Mouse (Mus musculus) olfactory bulb, adult 2 months (tissue): ENCODE measurements around the gene Plk5.

ENCODE experiments used
- CTCF ChIP-seq: fragments of 200-500 bp; IDR thresholded peaks from 2 replicates; pipeline ENCODE4 v1.5.1; 2012; ENCODE audit warnings: low read depth, mild to moderate bottlenecking, low read length, moderate library complexity; ENCODE audit not compliant: insufficient read depth
- POLR2A ChIP-seq: fragments of 200-500 bp; IDR thresholded peaks from 2 replicates; pipeline ENCODE4 v1.6.1; 2012; ENCODE audit warnings: mild to moderate bottlenecking, low read depth, low read length, moderate library complexity; ENCODE audit not compliant: insufficient read depth

DNA sequence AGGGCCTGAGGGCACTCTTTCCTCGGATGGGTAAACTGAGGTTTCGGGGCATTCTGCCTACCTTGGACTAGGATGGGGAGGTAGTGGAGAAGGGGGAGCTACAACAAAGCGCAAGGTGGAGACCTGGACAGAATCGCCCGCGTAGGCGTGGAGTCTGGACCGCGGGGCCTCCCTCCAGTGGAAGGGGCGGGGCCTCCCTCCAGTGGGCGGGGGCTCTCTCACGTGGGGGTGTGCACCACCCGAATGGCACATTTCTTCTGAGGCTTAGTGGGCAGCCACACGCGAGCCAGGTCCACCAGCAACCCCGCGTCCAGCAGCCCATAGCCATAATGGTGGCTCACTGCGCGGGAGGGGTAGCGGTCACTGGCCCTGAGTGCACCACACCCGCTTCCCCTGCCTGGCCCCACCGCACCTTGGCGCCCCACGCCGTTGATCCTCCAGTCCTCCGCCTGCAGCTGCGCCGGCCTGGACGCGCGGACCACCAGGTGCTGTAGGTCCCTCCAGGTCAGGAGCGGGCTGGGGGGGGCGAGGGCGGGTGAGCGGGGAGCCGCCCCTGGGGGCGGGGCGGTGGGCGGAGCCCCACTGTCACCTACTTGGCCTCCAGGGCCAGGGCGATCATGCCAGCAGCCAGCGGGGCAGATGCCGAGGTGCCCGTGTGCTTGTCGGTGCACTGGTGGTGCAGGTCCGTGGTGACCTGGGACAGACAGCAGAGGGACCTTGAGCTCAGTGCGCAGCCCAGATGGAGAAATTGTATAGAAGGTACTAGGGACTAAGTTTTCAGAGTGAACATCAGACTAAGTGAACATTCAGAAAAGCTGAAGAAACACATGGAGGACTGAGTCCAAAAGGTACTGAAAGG, 32.8 kb upstream of the Plk5 start:
- TF ChIP-seq CTCF = no peak
- no peak for TF ChIP-seq POLR2A
